Mouse (Mus musculus): Measurements from ENCODE around the gene Srbd1. TPM values are rescaled to one million over a fixed set of nuclear protein-coding genes. Genes with fewer than 3 reads are reported as not detected.
A peak's percentile ranks its signal among the peaks of the same experiment; 100 is the strongest.

The Srbd1 gene
- polyA plus RNA-seq, 1 experiment from 2014 or later: 18.4 TPM

DNA sequence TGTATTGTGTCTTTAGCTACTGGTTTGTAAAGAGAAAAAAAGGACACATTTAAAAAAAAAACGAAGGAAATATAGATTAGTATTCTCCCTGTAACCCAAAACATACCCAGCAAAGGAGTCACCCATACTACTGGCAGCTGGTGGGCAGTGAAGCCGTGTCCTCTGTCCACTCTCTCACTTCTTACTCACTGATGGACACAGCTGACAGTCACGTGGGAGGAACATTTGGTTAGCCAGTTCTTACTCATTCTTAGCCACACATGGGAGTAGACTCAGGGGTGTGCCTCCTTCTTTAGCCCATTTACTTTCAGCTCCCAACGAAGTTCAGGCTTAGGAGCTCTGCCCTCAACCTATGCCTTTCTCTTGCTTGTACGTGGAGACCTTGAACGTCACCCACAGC is 183.3 kb downstream of the Srbd1 start:
- H3K4me2 ChIP-seq (ENCODE audit: low read depth, low read length): no peak overlapping the region
- no peaks in the 10 kb centered on the region for H3K27me3 ChIP-seq (ENCODE audit: control insufficient read depth, insufficient read depth, low read depth, low read length)
- H3K36me3 ChIP-seq (ENCODE audit: control insufficient read depth, insufficient read depth, low read length): no peaks in the 10 kb centered on the region
- H3K9ac ChIP-seq (ENCODE audit: low read length): no peak overlapping the region
- no peak overlapping the region for H3K4me3 ChIP-seq (ENCODE audit: low read length)
- no peak overlapping the region for H3K27ac ChIP-seq (ENCODE audit: low read length)
- 58% methylated on average over 6 of the region's 6 CpGs for WGBS
- H3K4me1 ChIP-seq (replicated peaks; ENCODE audit: control insufficient read depth, insufficient read depth, low read length): peaks cover 4% of the 10 kb centered on the region; the same call in 1 of the 2 replicates
- ATAC-seq (ENCODE audit: low read depth): no peak
- H3K9me3 ChIP-seq (ENCODE audit: control insufficient read depth, low read length): no peaks in the 10 kb centered on the region

DNA sequence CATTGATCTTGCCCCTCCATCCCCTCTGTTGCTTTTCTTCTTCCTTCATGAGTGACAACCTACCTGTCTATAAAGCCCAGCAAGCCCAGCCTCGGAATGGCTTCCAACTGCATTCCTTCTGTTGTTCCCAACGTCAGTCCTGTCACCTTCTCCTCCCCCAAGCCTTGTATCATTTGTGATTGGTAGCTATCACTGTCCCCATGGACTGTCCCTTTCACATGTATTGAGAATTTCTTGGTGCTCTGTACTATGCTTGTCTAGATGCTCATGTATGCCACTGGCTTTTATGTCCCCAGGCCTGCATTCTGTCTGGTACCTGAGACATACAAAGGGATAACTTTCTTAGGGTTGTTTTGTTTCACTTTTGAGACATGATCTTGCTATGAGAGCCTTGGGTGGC is 193.2 kb downstream of the Srbd1 start:
- Histone ChIP-seq H3K27me3 (ENCODE audit: control insufficient read depth, insufficient read depth, low read depth, low read length) (no peaks in the 10 kb centered on the region), H3K4me2 (ENCODE audit: low read depth, low read length) (no peak overlapping the region), H3K9me3 (ENCODE audit: control insufficient read depth, low read length) (no peaks in the 10 kb centered on the region), H3K4me1 (replicated peaks; ENCODE audit: control insufficient read depth, insufficient read depth, low read length) (peaks cover 14% of the 10 kb centered on the region; the same call in 1 of the 2 replicates), H3K9ac (ENCODE audit: low read length) (no peak overlapping the region), H3K27ac (ENCODE audit: low read length) (no peak overlapping the region), H3K4me3 (ENCODE audit: low read length) (no peak overlapping the region), H3K36me3 (ENCODE audit: control insufficient read depth, insufficient read depth, low read length) (no peaks in the 10 kb centered on the region)
- WGBS: 53% methylated on average over 2 of the region's 2 CpGs
- ATAC-seq (ENCODE audit: low read depth): no peak

DNA sequence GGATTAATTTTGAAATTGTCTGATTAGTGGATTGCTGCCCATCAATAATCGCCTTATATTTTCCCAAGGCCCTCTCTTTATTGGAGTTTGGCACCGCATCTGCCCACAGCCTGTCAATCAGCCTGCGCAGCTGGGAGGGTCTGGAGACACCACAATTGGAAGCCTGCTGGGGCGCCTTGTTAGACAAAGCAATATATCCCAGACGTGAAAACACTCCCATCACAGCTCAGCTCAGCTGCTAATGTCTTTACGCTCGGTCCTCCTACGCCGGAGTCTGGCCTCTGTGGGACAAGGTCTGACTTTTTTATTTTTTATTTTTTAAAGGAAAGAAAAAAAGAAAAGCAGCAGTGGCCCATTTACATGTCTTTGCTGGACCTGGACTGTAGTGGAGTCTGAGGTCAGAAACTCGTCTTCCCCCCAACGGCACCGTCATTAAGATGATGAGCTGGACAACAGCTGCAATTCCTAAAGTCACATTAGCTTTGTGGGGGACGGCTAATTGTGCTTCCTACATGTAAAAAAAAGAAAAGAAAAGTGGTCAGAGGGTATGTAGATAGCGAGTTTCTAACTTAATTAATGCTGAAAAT is 195.0 kb downstream of the Srbd1 start:
- no peaks in the 10 kb centered on the region for H3K27me3 ChIP-seq (ENCODE audit: control insufficient read depth, insufficient read depth, low read depth, low read length)
- peaks cover 14% of the 10 kb centered on the region; the same call in 1 of the 2 replicates for H3K4me1 ChIP-seq (replicated peaks; ENCODE audit: control insufficient read depth, insufficient read depth, low read length)
- H3K4me3 ChIP-seq (ENCODE audit: low read length): no peak overlapping the region
- WGBS: 51% methylated on average over 14 of the region's 14 CpGs
- peak overlapping the region; percentile 27 for H3K4me2 ChIP-seq (ENCODE audit: low read depth, low read length)
- H3K9ac ChIP-seq (ENCODE audit: low read length): no peak overlapping the region
- no peaks in the 10 kb centered on the region for H3K9me3 ChIP-seq (ENCODE audit: control insufficient read depth, low read length)
- no peaks in the 10 kb centered on the region for H3K36me3 ChIP-seq (ENCODE audit: control insufficient read depth, insufficient read depth, low read length)
- ATAC-seq (ENCODE audit: low read depth): peak; percentile 58
- peak overlapping the region; percentile 51 for H3K27ac ChIP-seq (ENCODE audit: low read length)

DNA sequence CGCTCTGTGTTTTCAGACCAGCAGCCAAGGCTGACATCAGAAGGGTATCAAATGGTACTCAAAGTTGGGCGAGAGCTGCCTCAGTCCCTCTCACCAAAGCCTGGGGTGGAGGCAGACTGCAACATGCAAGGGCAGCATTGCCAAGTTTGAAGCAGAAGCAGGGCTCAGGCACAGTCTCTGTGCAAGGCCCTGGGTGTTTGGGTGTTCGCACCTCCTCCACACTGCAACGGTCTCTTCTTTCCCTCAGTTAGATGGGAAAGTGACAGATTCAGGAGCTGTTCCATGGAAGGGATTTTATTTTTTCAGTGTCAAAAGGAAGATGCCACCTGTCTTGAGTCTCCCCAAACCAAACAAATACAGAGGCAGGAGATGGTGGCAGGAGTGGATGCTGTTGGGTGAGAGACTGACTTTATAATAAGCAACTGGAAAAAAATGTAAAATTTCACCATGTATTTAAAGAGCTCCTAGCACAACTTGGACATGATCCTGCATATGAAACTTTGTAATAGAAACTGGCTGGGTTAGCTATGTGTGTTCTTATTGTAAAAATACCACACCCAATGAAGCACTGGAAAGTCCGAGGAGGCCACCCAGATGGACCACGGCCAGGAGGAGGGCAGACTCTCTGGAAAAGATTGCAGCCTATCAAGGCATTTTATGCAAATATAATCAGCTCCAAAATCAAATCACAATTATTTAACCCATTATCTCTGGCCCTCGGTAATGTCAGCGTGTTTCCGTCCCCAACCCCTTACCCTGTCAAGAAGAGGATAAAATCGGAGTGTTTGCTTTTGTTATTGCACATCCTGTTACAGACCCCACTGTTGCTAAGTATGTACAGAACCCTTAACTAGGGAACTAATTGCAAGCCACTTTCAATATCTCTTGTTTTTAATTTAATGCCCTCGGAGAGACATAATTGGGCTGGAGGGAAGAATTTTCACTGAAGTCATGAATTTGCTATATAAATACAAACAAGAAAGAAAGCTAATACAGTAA is 195.8 kb downstream of the Srbd1 start:
- 48% methylated on average over 11 of the region's 11 CpGs for WGBS
- Histone ChIP-seq H3K9ac (ENCODE audit: low read length) (no peak overlapping the region), H3K9me3 (ENCODE audit: control insufficient read depth, low read length) (no peaks in the 10 kb centered on the region), H3K27me3 (ENCODE audit: control insufficient read depth, insufficient read depth, low read depth, low read length) (no peaks in the 10 kb centered on the region), H3K4me2 (ENCODE audit: low read depth, low read length) (peak overlapping the region; percentile 27), H3K36me3 (ENCODE audit: control insufficient read depth, insufficient read depth, low read length) (no peaks in the 10 kb centered on the region), H3K4me1 (replicated peaks; ENCODE audit: control insufficient read depth, insufficient read depth, low read length) (peaks cover 14% of the 10 kb centered on the region; the same call in 1 of the 2 replicates), H3K4me3 (ENCODE audit: low read length) (no peak overlapping the region), H3K27ac (ENCODE audit: low read length) (peak overlapping the region; percentile 51)
- ATAC-seq (ENCODE audit: low read depth): peak; percentile 78

DNA sequence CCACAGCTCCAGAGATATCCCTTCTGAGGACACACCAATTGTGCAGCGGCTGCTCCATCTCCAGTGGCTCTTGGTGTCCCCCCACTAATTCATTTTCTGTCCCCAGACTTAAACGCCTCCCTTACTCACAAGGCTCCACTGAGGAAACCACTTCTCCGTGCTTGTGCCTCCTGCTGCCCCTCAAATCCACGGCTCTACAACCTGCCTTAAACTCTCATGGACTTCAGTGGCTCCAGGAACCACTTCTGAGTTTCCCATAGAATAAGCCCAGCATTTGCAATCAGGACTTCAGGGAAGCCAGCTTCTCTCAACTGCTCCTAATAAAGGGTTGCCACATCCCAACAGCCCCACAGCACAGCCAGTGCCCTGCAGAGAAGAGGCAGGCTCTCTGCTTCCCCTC is 200.2 kb downstream of the Srbd1 start:
- H3K9me3 ChIP-seq (ENCODE audit: control insufficient read depth, low read length): no peaks in the 10 kb centered on the region
- H3K4me1 ChIP-seq (replicated peaks; ENCODE audit: control insufficient read depth, insufficient read depth, low read length): peaks cover 10% of the 10 kb centered on the region; the same call in 1 of the 2 replicates
- no peaks in the 10 kb centered on the region for H3K36me3 ChIP-seq (ENCODE audit: control insufficient read depth, insufficient read depth, low read length)
- H3K27ac ChIP-seq (ENCODE audit: low read length): no peak overlapping the region
- no peak for ATAC-seq (ENCODE audit: low read depth)
- H3K4me3 ChIP-seq (ENCODE audit: low read length): no peak overlapping the region
- no peak overlapping the region for H3K4me2 ChIP-seq (ENCODE audit: low read depth, low read length)
- no peak overlapping the region for H3K9ac ChIP-seq (ENCODE audit: low read length)
- WGBS: 81% methylated on average over 4 of the region's 4 CpGs
- no peaks in the 10 kb centered on the region for H3K27me3 ChIP-seq (ENCODE audit: control insufficient read depth, insufficient read depth, low read depth, low read length)

DNA sequence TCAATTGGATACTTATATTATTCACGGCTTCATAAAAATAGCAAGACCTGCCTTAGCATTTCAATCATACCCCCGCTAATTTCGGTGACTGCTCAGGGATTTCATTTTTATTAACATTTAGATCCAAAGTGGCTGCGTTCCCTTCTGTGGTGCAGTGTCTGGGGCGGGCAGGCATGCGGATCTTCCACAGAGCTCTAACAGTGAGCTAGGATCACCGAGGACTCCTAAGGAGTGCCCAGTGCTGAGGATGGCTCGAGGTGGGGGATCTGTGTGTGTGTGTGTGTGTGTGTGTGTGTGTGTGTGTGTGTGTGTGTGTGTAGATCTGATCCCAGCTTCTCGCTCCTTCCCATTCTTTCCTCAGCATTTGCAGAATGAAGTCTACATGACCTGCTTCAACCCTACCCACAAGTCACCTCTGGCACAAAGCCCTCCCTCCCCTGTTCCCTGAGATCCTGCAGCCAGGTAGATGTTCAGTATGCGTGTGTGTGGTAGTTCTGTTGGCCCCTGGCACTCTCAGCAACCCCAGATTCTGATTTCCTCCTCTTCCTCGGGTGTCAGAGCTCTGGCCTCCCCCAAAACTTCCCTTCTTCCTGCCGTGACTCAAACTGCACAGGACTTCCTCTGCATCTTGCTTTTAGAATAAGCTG is 200.9 kb downstream of the Srbd1 start:
- ATAC-seq (ENCODE audit: low read depth): no peak
- Histone ChIP-seq H3K4me1 (replicated peaks; ENCODE audit: control insufficient read depth, insufficient read depth, low read length) (peaks cover 6% of the 10 kb centered on the region; the same call in 1 of the 2 replicates), H3K4me2 (ENCODE audit: low read depth, low read length) (no peak overlapping the region), H3K27ac (ENCODE audit: low read length) (no peak overlapping the region), H3K36me3 (ENCODE audit: control insufficient read depth, insufficient read depth, low read length) (no peaks in the 10 kb centered on the region), H3K9ac (ENCODE audit: low read length) (no peak overlapping the region), H3K9me3 (ENCODE audit: control insufficient read depth, low read length) (no peaks in the 10 kb centered on the region), H3K27me3 (ENCODE audit: control insufficient read depth, insufficient read depth, low read depth, low read length) (no peaks in the 10 kb centered on the region), H3K4me3 (ENCODE audit: low read length) (no peak overlapping the region)
- 76% methylated on average over 11 of the region's 12 CpGs for WGBS

DNA sequence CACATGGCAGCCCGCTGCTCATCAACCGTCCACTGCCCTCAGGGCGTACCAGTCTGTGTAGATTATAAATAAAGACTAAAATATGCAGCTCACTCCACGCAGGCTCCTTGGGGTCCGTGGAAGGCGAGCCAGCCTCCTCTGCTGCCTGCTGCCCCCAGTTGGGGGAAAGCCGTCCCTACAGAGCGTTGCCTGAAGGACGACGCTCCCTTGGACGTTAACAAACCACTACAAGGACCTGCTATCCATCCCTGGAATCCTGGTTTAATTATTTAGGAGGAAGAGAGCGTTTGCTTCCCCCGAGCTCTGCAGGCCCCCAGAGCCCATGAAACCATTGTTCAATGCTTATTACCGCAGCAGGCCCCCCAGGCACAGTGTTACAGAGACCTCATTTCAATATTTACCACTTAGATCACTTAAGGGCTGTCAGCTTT is 201.4 kb downstream of the Srbd1 start:
- Histone ChIP-seq H3K9me3 (ENCODE audit: control insufficient read depth, low read length) (no peaks in the 10 kb centered on the region), H3K4me3 (ENCODE audit: low read length) (no peak overlapping the region), H3K36me3 (ENCODE audit: control insufficient read depth, insufficient read depth, low read length) (no peaks in the 10 kb centered on the region), H3K4me1 (replicated peaks; ENCODE audit: control insufficient read depth, insufficient read depth, low read length) (peaks cover under 1% of the 10 kb centered on the region; the same call in 1 of the 2 replicates), H3K4me2 (ENCODE audit: low read depth, low read length) (no peak overlapping the region), H3K27me3 (ENCODE audit: control insufficient read depth, insufficient read depth, low read depth, low read length) (no peaks in the 10 kb centered on the region), H3K27ac (ENCODE audit: low read length) (no peak overlapping the region), H3K9ac (ENCODE audit: low read length) (no peak overlapping the region)
- ATAC-seq (ENCODE audit: low read depth): no peak
- 45% methylated on average over 14 of the region's 14 CpGs for WGBS

DNA sequence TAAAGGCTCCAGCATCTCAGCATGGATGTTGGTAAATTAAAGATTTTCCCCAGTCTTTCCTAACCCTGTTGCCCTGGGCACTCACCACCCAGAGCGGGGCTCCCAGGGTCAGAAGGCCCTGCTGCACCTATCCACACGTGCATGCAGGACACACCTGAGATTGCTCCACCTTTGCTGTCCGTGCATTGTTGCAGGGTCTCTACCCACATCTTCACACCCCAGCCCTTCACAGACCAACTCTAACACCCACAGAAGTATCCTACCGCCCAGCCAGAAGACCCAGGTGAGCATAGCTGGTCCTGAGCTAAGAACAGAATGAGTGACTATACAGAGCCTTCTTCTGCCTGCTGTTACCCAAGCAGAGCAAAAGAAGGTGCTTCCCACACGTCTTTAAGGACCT is 201.9 kb downstream of the Srbd1 start:
- 72% methylated on average over 5 of the region's 5 CpGs for WGBS

DNA sequence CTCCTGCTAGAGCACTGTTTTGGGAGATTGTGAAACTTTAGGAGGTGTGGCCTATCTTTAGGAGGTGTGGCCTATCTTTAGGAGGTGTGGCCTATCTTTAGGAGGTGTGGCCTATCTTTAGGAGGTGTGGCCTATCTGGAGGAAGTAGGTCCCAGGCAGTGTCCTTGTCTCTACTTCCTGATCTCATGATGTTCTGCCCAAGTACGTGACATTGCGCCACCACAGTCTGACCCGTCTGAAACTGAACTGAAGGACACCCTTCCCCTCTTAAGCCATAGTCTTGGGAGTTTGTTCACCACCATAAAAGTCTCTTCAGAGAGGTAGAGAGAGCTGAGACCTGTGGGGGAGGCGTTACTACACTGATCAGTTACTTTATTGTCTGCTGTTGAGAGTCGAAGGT is 202.9 kb downstream of the Srbd1 start:
- Histone ChIP-seq H3K9ac (ENCODE audit: low read length) (no peak overlapping the region), H3K4me3 (ENCODE audit: low read length) (no peak overlapping the region), H3K4me1 (replicated peaks; ENCODE audit: control insufficient read depth, insufficient read depth, low read length) (no peaks in the 10 kb centered on the region), H3K4me2 (ENCODE audit: low read depth, low read length) (no peak overlapping the region), H3K27ac (ENCODE audit: low read length) (no peak overlapping the region), H3K9me3 (ENCODE audit: control insufficient read depth, low read length) (no peaks in the 10 kb centered on the region), H3K36me3 (ENCODE audit: control insufficient read depth, insufficient read depth, low read length) (no peaks in the 10 kb centered on the region), H3K27me3 (ENCODE audit: control insufficient read depth, insufficient read depth, low read depth, low read length) (no peaks in the 10 kb centered on the region)
- no peak for ATAC-seq (ENCODE audit: low read depth)
- WGBS: 89% methylated on average over 5 of the region's 5 CpGs

More for the DNA sequence above, 201.9 kb downstream of the Srbd1 start:
- Histone ChIP-seq H3K27me3 (ENCODE audit: control insufficient read depth, insufficient read depth, low read depth, low read length) (no peaks in the 10 kb centered on the region), H3K9me3 (ENCODE audit: control insufficient read depth, low read length) (no peaks in the 10 kb centered on the region), H3K4me3 (ENCODE audit: low read length) (no peak overlapping the region), H3K36me3 (ENCODE audit: control insufficient read depth, insufficient read depth, low read length) (no peaks in the 10 kb centered on the region), H3K27ac (ENCODE audit: low read length) (no peak overlapping the region), H3K4me2 (ENCODE audit: low read depth, low read length) (no peak overlapping the region), H3K4me1 (replicated peaks; ENCODE audit: control insufficient read depth, insufficient read depth, low read length) (no peaks in the 10 kb centered on the region), H3K9ac (ENCODE audit: low read length) (no peak overlapping the region)
- peak; percentile 26; the same call in 1 of the 2 replicates for ATAC-seq (ENCODE audit: low read depth)

All from lung, embryonic 16.5 days (tissue).